Mouse (Mus musculus) lung, postnatal 36 days (tissue): ENCODE data around the gene Tfap2a.

Experiments
- DNase-seq: peaks from one replicate; pipeline ENCODE4 v3.0.0; 2022; ENCODE audit warnings: mixed read lengths

Gene Tfap2a

GRCm38 (mm10) chr13:40733542-40734151 is 4.5 kb downstream of the Tfap2a start:
- DNase-seq, result no peak

- no peak for DNase-seq
Observed at GRCm38 (mm10) chr13:40732816-40733541, 5.2 kb downstream of the Tfap2a start.

GRCm38 (mm10) chr13:40732085-40732484 is 6.1 kb downstream of the Tfap2a start:
- DNase-seq, result no peak

GRCm38 (mm10) chr13:40731179-40731841 is 6.9 kb downstream of the Tfap2a start:
- DNase-seq, result peak; percentile 25

- DNase-seq, result peak; percentile 22
Observed at GRCm38 (mm10) chr13:40730651-40731178, 7.5 kb downstream of the Tfap2a start.

GRCm38 (mm10) chr13:40729592-40730431 is 8.4 kb downstream of the Tfap2a start:
- no peak for DNase-seq

- no peak for DNase-seq
Observed at GRCm38 (mm10) chr13:40729037-40729436, 9.1 kb downstream of the Tfap2a start.

GRCm38 (mm10) chr13:40728626-40728990 is 9.6 kb downstream of the Tfap2a start:
- DNase-seq, result no peak

GRCm38 (mm10) chr13:40727731-40728625 is 10.2 kb downstream of the Tfap2a start:
- DNase-seq, result no peak

GRCm38 (mm10) chr13:40725924-40726323 is 12.3 kb downstream of the Tfap2a start:
- no peak for DNase-seq

- DNase-seq, result no peak
Observed at GRCm38 (mm10) chr13:40723598-40723920, 14.6 kb downstream of the Tfap2a start.

GRCm38 (mm10) chr13:40722741-40723597 is 15.2 kb downstream of the Tfap2a start:
- peak; percentile 83 for DNase-seq

- DNase-seq, result no peak
Observed at GRCm38 (mm10) chr13:40719741-40720082, 18.5 kb downstream of the Tfap2a start.

- no peak for DNase-seq
Observed at GRCm38 (mm10) chr13:40719066-40719740, 19.0 kb downstream of the Tfap2a start.

GRCm38 (mm10) chr13:40716771-40717716 is 21.1 kb downstream of the Tfap2a start:
- DNase-seq, result no peak

GRCm38 (mm10) chr13:40714531-40714930 is 23.6 kb downstream of the Tfap2a start:
- no peak for DNase-seq

- no peak for DNase-seq
Observed at GRCm38 (mm10) chr13:40713681-40714080, 24.5 kb downstream of the Tfap2a start.

GRCm38 (mm10) chr13:40713241-40713640 is 24.9 kb downstream of the Tfap2a start:
- DNase-seq, result no peak

GRCm38 (mm10) chr13:40712526-40712832 is 25.7 kb downstream of the Tfap2a start:
- no peak for DNase-seq
